In genomic region chr10:59296261-59296660, GRCm38 (mm10) we compare ENCODE assay signal across 8 mouse cellular contexts. TPM values are rescaled to one million over a fixed set of nuclear protein-coding genes. Genes with fewer than 3 reads are reported as not detected.
A peak's percentile ranks its signal among the peaks of the same experiment; 100 is the strongest.
DNase-seq lines count a peak whose midpoint lies in the region; ATAC-seq and TF ChIP-seq lines count a peak whose summit lies in the region.

No protein-coding gene starts in this region.

- H3K4me1 ChIP-seq in hindbrain, postnatal 0 days (ENCODE audit: insufficient read depth, low read length) = no peaks in the 10 kb centered on the region

- peak; percentile 97 for TF ChIP-seq CTCF in hindbrain, postnatal 0 days (IDR thresholded peaks at IDR 0.05; ENCODE audit: low read depth)

- H3K4me2 ChIP-seq in hindbrain, postnatal 0 days (ENCODE audit: low read depth, low read length) = no peak overlapping the region

- H3K27me3 ChIP-seq in hindbrain, postnatal 0 days (ENCODE audit: insufficient read depth, low read length) = no peaks in the 10 kb centered on the region

- no peak overlapping the region for H3K9ac ChIP-seq in hindbrain, postnatal 0 days (replicated peaks; ENCODE audit: low read length)

- H3K9me3 ChIP-seq in hindbrain, postnatal 0 days (ENCODE audit: low read length) = no peaks in the 10 kb centered on the region

- peak; percentile 71 for ATAC-seq in hindbrain, postnatal 0 days
- peak; percentile 71 for ATAC-seq in megakaryocyte progenitor cell, adult 5-6 weeks (replicated peaks; ENCODE audit: poor library complexity)

- H3K36me3 ChIP-seq in hindbrain, postnatal 0 days (ENCODE audit: insufficient read depth, low read length) = no peaks in the 10 kb centered on the region

- no peak overlapping the region for H3K27ac ChIP-seq in hindbrain, postnatal 0 days

- peak; percentile 68 for DNase-seq in T-cell, adult 2 months (ENCODE audit: low spot score)
- DNase-seq in cerebellum, postnatal 10 days = peak; percentile 84 to 86
- DNase-seq in gastrocnemius, adult 18-20 months (ENCODE audit: low spot score) = peak; percentile 71
- peak; percentile 86 for DNase-seq in hindbrain, postnatal 0 days (ENCODE audit: low spot score)
- DNase-seq in left cerebral cortex, adult 18-20 months (ENCODE audit: low spot score in 2 of 2) = peak; percentile 80 to 85
- peak; percentile 85 to 86 for DNase-seq in right cerebral cortex, postnatal 10 days (ENCODE audit: low spot score in 2 of 2)
- peak; percentile 69 to 77 for DNase-seq in urinary bladder, postnatal 36 days (ENCODE audit: low spot score in 2 of 2)

- H3K4me3 ChIP-seq in hindbrain, postnatal 0 days (ENCODE audit: low read length) = no peak overlapping the region

- WGBS in hindbrain, postnatal 0 days = 25% methylated on average over 5 of the region's 5 CpGs

RNA-seq across cellular contexts. Expression of gene P4ha1, which starts 26.8 kb away (rescaled TPM):
- 10 to 100 TPM; 32.0 to 41.6 TPM for total RNA-seq in gastrocnemius, adult 18-20 months (2021)
- total RNA-seq in hindbrain, postnatal 0 days (2014; rRNA removed) = 17.6 and 18.3 TPM in 2 replicates
- polyA plus RNA-seq in hindbrain, postnatal 0 days (2015; fragmentation: Nextera tagmentation; extraction: Ambion mirVana) = 12.7 and 13.3 TPM in 2 replicates
- total RNA-seq in left cerebral cortex, adult 18-20 months (2021) = 10 to 100 TPM; 44.8 to 49.7 TPM
- total RNA-seq in megakaryocyte progenitor cell, adult 5-6 weeks (2015) = 17.4 and 20.1 TPM in 2 replicates
- total RNA-seq in megakaryocyte progenitor cell, adult 5-6 weeks (2017) = 39.4 and 41.8 TPM in 2 replicates
